Mouse (Mus musculus) cerebellum, adult 11 months (tissue): ENCODE measurements around the gene Itsn2.
"Not testable (repeated sequence)": the region's sequence is repeated elsewhere in the genome, so short reads cannot be mapped to it uniquely, and the experiment has no call there.

Experiments used
- DNase-seq: peaks from one replicate; pipeline ENCODE4 v3.0.0; 2022

Itsn2 gene

DNA sequence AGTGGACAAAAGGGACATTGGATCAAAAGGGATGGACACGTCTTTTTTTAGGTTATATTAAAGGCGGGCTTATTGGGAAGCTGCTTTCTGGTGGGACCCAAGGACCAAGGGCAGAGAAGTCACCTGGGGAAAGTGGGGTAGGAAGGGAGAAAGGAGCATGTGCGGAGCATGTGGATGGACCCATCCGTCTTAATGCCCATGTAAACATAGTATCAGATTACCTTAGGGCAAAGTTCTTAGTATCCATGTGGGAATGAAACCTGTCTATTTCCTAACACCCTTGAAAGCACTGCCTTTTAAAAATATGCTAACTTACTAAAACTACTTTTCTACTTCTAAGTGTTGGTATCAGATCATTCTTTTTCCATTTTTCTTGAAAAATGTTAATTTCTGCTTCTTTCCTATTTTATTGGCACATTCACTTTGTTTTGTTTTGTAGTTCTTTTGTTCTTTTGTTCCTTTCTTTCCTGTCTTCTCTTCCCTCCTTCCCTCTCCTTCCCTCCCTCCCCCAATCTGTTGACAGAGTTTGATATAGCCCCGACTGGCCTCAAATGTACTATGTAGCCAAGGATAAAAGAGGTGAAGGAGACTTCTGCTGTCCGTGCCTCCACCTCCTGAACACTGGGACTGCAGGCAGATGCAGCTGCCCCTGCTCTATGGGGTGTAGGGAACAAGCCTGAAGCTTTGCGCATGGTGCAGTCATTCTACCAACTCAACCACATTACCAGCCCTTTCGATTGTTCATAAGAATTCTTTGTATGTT, 6.4 kb downstream of the Itsn2 start:
- DNase-seq: no peak

- no peak for DNase-seq
Observed at GRCm38 (mm10) chr12:4599713-4600112, 7.3 kb downstream of the Itsn2 start.

GRCm38 (mm10) chr12:4606625-4607024, 14.2 kb downstream of the Itsn2 start:
- no peak for DNase-seq

DNA sequence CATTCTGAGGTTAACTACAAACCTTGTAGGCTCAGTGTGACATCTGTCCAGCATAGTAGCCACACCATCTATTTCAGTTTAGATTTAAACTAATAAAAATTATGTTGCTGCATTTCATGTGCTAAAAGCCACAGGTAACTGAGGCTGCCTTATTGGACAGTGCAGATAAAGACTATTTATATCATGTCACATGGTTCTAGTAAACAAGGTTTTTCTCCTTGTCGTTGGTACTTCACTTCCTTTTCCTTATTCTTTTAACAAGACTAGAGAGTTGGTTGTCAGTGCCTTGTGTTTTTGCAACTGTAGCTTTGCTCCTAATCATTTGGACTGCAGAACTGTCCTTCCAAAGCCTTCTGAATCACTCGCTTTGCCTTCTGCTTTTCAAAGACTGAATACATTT, 22.3 kb downstream of the Itsn2 start:
- no peak for DNase-seq

DNA sequence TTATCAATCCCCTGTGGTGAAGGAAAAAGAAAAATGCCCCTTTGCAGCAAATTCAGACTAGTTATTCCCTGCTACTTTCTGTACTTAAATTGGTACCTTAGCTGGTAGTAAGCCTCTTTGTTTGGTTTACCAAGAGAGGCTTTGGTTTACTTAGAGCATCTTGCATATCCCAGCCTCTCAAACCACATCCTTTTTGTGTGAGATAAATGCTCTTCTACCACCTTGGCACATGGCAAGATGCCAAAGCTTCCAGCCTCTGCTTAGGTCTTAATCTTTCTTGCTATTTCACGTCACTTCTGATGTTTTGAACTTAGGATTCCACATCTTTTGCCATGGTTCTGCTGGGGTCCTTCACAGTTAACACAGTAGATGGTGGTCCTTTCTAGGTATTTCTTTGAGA, 31.8 kb downstream of the Itsn2 start:
- DNase-seq: no peak

GRCm38 (mm10) chr12:4632957-4633356, 40.5 kb downstream of the Itsn2 start:
- no peak for DNase-seq

GRCm38 (mm10) chr12:4638438-4638837, 46.0 kb downstream of the Itsn2 start:
- no peak for DNase-seq

DNA sequence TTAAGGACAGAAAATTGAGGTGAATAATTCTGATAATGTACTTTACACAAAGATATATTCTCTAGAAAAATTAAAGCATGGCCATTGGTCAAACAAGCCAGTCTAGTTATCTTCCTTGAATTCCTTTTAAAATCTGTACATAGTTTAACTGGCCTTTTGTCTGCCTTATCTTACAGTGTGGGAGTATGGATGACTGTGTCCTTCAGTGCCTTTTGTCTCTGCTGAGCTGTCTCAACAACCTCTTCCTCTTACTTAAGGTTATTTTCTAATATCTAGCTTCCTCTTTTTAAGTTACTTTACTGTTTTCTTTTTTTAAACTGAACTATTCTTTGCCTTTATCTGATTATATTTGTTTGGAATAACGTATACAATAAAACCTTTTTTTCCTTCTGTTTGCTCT, 48.3 kb downstream of the Itsn2 start:
- DNase-seq: no peak

DNA sequence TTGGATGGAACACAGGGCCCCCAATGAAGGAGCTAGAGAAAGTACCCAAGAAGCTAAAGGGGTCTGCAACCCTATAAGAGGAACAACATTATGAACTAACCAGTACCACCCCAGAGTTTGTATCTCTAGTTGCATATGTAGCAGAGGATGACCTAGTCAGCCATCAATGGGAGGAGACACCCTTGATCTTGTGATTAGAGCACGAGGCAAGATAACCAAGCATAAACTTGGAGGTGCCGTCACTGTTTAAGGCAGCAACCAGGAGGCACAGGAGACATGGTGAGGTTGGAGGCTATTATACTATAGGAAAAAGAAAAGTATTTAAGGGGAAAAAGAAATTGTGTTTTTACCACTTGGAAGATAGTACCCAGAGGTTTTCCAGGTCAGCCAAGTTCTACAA, 64.4 kb downstream of the Itsn2 start:
- no peak for DNase-seq

GRCm38 (mm10) chr12:4664929-4665674, 72.7 kb downstream of the Itsn2 start:
- DNase-seq: no peak

GRCm38 (mm10) chr12:4665675-4666037, 73.2 kb downstream of the Itsn2 start:
- DNase-seq: no peak

GRCm38 (mm10) chr12:4676336-4676735, 83.9 kb downstream of the Itsn2 start:
- no peak for DNase-seq

GRCm38 (mm10) chr12:4679971-4680370, 87.5 kb downstream of the Itsn2 start:
- DNase-seq: no peak

GRCm38 (mm10) chr12:4685441-4685840, 93.0 kb downstream of the Itsn2 start:
- DNase-seq: no peak

GRCm38 (mm10) chr12:4688386-4688785, 95.9 kb downstream of the Itsn2 start:
- DNase-seq: no peak

DNA sequence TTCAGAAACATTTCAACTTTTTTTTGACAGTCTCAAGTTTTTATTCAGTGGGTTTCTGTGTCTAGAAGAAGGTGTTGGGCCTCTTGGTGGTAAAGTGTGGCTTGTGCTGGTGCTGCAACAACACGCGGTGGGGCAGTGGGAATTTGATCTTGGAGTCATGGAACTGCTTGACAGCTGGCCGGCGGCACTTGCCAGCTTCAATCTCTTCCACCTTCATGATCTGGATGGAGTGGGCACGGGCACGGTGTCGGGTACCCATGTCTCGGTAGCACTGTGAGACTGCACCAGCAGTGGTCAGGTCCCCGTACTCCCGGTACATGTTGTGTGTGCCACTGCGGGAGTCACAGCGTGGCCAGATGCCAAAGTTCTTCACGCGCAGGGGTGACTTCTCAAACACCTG, 96.9 kb downstream of the Itsn2 start:
- DNase-seq: no peak

DNA sequence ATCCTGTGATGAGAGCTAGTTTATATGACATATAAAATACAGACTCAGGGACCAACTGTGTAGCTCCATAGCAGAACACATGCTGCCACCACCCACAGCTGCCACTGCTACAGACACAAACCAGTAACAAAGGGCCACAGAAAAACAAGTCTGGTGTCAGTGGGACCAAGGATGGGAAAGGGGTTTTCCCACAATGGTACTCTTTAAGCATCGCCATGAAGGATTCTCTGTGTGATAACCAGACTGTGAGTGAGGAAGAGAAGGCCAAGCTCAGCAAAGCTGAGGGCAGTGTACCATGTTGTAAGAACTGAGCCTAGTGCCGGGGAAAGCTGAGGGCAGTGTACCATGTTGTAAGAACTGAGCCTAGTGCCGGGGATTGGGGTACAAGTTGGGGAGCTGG, 98.8 kb downstream of the Itsn2 start:
- no peak for DNase-seq

GRCm38 (mm10) chr12:4694534-4694933, 102.1 kb downstream of the Itsn2 start:
- no peak for DNase-seq

DNA sequence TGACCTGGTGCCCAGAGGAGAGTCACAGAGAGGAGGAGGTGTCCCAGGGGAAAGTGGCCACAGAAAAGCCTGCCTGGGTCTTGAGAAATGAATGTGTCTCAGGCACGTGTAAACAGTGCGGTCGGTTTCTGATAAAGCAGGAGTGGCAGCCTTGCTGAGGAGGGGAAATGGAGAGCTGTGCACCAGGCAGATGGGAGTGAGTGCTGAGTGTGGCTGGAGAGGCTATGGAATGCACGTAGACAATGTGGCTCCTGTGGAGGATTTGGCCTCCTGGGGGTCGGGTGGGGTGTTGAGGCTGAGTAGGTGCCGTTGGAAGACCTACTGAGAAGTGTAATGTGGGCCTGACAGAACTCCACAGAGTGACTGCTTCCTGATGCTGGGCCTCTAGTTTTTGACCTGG, 113.2 kb downstream of the Itsn2 start:
- not testable (repeated sequence) for DNase-seq

DNA sequence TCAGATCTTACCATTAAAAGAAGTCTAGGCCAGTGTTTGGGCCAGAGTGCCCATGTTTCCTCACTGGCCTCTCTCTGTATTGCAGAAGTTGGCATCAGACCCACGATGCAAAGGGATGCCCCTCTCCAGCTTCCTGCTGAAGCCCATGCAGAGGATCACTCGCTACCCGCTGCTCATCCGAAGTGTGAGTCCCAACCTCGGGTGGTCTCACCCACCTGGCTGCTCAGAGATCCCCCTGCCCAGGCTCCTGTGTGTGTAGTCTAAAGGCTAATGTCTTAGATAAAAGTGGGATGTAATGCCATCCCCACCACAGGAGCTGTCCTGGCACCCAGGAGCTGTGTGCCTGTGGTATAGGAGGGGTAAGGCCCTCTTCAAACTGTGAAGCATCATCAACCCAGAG, 113.7 kb downstream of the Itsn2 start:
- no peak for DNase-seq

DNA sequence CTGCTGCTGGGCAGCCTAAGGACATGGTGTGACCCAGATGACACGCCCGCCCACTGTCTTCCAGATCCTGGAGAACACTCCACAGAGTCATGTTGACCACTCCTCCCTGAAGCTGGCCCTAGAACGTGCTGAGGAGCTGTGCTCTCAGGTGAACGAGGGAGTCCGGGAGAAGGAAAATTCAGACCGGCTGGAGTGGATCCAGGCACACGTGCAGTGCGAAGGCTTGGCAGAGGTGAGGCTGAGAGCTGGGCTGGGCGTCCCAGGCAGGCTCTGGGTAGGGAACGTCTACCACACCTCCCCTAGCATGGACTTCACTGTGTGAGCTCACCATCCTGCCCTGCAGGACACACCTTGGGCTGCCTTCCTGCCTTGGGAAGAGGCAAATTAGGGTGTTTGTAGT, 114.5 kb downstream of the Itsn2 start:
- no peak for DNase-seq

GRCm38 (mm10) chr12:4707488-4708017, 115.1 kb downstream of the Itsn2 start:
- DNase-seq: no peak

- no peak for DNase-seq
Observed at GRCm38 (mm10) chr12:4708296-4708695, 115.9 kb downstream of the Itsn2 start.

DNA sequence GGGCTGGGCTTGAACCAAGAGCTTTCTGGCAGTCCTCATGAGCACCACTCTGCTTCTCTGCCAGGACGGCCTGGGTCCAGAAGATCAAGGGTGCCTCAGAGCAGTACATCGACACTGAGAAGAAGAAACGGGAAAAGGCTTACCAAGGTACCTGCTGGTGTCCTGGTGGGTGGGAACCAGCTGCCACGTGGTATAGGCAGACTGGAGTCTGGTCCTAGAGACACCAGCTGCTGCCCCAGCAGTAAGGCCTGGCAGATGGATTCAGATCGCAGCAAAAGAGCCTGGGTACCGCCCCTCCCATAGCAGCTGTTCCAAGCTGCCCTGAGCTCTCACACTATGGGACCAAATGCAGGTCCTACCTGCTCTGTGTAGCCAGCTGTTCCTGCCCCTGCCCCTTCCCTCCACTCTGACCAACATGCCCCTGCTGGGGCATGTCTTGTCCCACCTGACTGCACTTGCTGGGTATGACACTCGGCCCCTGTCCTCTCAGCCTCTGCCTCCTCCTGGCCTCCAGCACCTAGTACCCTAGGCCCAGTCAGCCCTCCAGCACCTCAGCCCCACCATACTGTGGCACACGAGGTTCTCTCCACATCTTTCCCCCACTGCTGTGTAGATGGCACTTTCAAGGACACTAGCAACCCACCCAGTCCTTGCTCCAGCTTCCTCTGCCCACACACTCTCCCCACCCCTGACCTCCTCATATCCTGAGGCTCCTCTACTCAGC, 116.6 kb downstream of the Itsn2 start:
- DNase-seq: no peak
